Mouse (Mus musculus) CH12.LX (cell line): ENCODE results near the gene Zmynd15.

ENCODE experiments used
- CTCF ChIP-seq, 2 experiments: IDR thresholded peaks in 1 of 2; conservative IDR thresholded peaks in 1 of 2; 2 replicates each; pipeline ENCODE4 v1.5.1; 2011 to 2012; ENCODE audit warnings: low read depth in 2 of 2, low read length in 2 of 2, improper control_type of control experiment in 1 of 2, inconsistent platforms in 1 of 2, mild to moderate bottlenecking in 1 of 2, moderate library complexity in 1 of 2
- IRF4 ChIP-seq: IDR thresholded peaks from 2 replicates; pipeline ENCODE4 v1.6.1; 2014; ENCODE audit warnings: low read depth, mild to moderate bottlenecking, inconsistent platforms, low read length, improper control_type of control experiment
- MAFK ChIP-seq: IDR thresholded peaks from 2 replicates; pipeline ENCODE4 v1.6.1; 2011; ENCODE audit warnings: low read length, improper control_type of control experiment; ENCODE audit not compliant: insufficient replicate concordance
- MAX ChIP-seq: IDR thresholded peaks from 2 replicates; pipeline ENCODE4 v1.6.1; 2011; ENCODE audit warnings: low read length, improper control_type of control experiment
- MYC ChIP-seq: IDR thresholded peaks from 2 replicates; pipeline ENCODE4 v1.6.1; 2011; ENCODE audit warnings: low read depth, mild to moderate bottlenecking, improper control_type of control experiment, low read length
- POLR2A ChIP-seq: IDR thresholded peaks from 2 replicates; pipeline ENCODE4 v1.6.1; 2011; ENCODE audit warnings: low read depth, mild to moderate bottlenecking, improper control_type of control experiment, low read length
- POLR2AphosphoS2 ChIP-seq: IDR thresholded peaks from 2 replicates; pipeline ENCODE4 v1.6.1; 2011; ENCODE audit warnings: low read depth, low read length, improper control_type of control experiment
- RAD21 ChIP-seq: IDR thresholded peaks from 2 replicates; pipeline ENCODE4 v1.6.1; 2011; ENCODE audit warnings: low read depth, mild to moderate bottlenecking, low read length, improper control_type of control experiment, moderate library complexity
- SMC3 ChIP-seq: IDR thresholded peaks from 2 replicates; pipeline ENCODE4 v1.6.1; 2011; ENCODE audit warnings: low read depth, low read length, improper control_type of control experiment
- TCF12 ChIP-seq: IDR thresholded peaks from 2 replicates; pipeline ENCODE4 v1.6.1; 2014; ENCODE audit warnings: low read depth, mild to moderate bottlenecking, inconsistent platforms, low read length, improper control_type of control experiment
- ZMIZ1 ChIP-seq: IDR thresholded peaks from 2 replicates; pipeline ENCODE4 v1.6.1; 2012; ENCODE audit warnings: low read depth, mild to moderate bottlenecking, inconsistent platforms, low read length, improper control_type of control experiment

GRCm38 (mm10) chr11:70413961-70414360 lies 45.3 kb upstream of the Zmynd15 start:
- TF ChIP-seq CTCF (conservative IDR thresholded peaks at IDR 0.05 in 1 of 2, IDR thresholded peaks at IDR 0.05 in 1 of 2; ENCODE audit: low read depth in 2 of 2, low read length in 2 of 2) (peak; percentile 96 to 100), IRF4 (no peak), MAX (no peak), SMC3 (peak; percentile 82), MAFK (no peak), TCF12 (no peak), ZMIZ1 (no peak), POLR2AphosphoS2 (no peak), MYC (peak; percentile 81), RAD21 (peak; percentile 92), POLR2A (no peak)
